Mouse (Mus musculus) thymus, postnatal 10 days (tissue): ENCODE data around the gene Cep95.
"Not testable (repeated sequence)": the region's sequence is repeated elsewhere in the genome, so short reads cannot be mapped to it uniquely, and the experiment has no call there.

Experiments
- DNase-seq, 2 experiments: peaks; one replicate each; pipeline ENCODE4 v3.0.0; 2021; ENCODE audit warnings: low spot score in 2 of 2

Gene Cep95

GRCm38 (mm10) chr11:106776960-106777359, 12.1 kb upstream of the Cep95 start:
- DNase-seq: no peak

GRCm38 (mm10) chr11:106777395-106777794, 11.7 kb upstream of the Cep95 start:
- no peak for DNase-seq

- no peak for DNase-seq
These were observed 10.9 kb upstream of the Cep95 start for GRCm38 (mm10) chr11:106778132-106778531.

GRCm38 (mm10) chr11:106778589-106779387, 10.3 kb upstream of the Cep95 start:
- DNase-seq: no peak

- DNase-seq: peak; percentile 88 to 90
These were observed 9.5 kb upstream of the Cep95 start, which contains the start of gene Polg2 for GRCm38 (mm10) chr11:106779388-106780088. Gene Polg2, minus strand, starts transcription at chr11:106779537.

- DNase-seq: no peak
These were observed 9.0 kb upstream of the Cep95 start for GRCm38 (mm10) chr11:106780089-106780425.

GRCm38 (mm10) chr11:106780590-106781220, 8.3 kb upstream of the Cep95 start:
- no peak for DNase-seq

GRCm38 (mm10) chr11:106782271-106782670, 6.8 kb upstream of the Cep95 start:
- not testable (repeated sequence) for DNase-seq

GRCm38 (mm10) chr11:106782841-106783764, 5.9 kb upstream of the Cep95 start:
- no peak for DNase-seq

GRCm38 (mm10) chr11:106784476-106784875, 4.6 kb upstream of the Cep95 start:
- DNase-seq: no peak

- no peak for DNase-seq
These were observed 4.0 kb upstream of the Cep95 start for GRCm38 (mm10) chr11:106785043-106785442.

- peak; percentile 87 to 90 for DNase-seq
These were observed 1.7 kb upstream of the Cep95 start for GRCm38 (mm10) chr11:106787131-106788025.

GRCm38 (mm10) chr11:106788026-106788774, 852 bp upstream of the Cep95 start:
- peak; percentile 98 to 100 for DNase-seq

GRCm38 (mm10) chr11:106789649-106790048, 597 bp downstream of the Cep95 start:
- no peak for DNase-seq

GRCm38 (mm10) chr11:106793846-106794245, 4.8 kb downstream of the Cep95 start:
- no peak for DNase-seq

- DNase-seq: no peak
These were observed 6.6 kb downstream of the Cep95 start for GRCm38 (mm10) chr11:106795679-106796078.

- DNase-seq: no peak
These were observed 13.1 kb downstream of the Cep95 start for GRCm38 (mm10) chr11:106802069-106802627.

- not testable (repeated sequence) for DNase-seq
These were observed 18.4 kb downstream of the Cep95 start for GRCm38 (mm10) chr11:106807442-106807841.

GRCm38 (mm10) chr11:106812410-106813136, 23.5 kb downstream of the Cep95 start:
- no peak for DNase-seq
